Mouse (Mus musculus): ENCODE results near the gene Cd2ap. TPM values are rescaled to one million over a fixed set of nuclear protein-coding genes. Genes with fewer than 3 reads are reported as not detected.

Gene Cd2ap
- 6.0 TPM for polyA plus RNA-seq (2017; shearing (Covaris generic))

DNA sequence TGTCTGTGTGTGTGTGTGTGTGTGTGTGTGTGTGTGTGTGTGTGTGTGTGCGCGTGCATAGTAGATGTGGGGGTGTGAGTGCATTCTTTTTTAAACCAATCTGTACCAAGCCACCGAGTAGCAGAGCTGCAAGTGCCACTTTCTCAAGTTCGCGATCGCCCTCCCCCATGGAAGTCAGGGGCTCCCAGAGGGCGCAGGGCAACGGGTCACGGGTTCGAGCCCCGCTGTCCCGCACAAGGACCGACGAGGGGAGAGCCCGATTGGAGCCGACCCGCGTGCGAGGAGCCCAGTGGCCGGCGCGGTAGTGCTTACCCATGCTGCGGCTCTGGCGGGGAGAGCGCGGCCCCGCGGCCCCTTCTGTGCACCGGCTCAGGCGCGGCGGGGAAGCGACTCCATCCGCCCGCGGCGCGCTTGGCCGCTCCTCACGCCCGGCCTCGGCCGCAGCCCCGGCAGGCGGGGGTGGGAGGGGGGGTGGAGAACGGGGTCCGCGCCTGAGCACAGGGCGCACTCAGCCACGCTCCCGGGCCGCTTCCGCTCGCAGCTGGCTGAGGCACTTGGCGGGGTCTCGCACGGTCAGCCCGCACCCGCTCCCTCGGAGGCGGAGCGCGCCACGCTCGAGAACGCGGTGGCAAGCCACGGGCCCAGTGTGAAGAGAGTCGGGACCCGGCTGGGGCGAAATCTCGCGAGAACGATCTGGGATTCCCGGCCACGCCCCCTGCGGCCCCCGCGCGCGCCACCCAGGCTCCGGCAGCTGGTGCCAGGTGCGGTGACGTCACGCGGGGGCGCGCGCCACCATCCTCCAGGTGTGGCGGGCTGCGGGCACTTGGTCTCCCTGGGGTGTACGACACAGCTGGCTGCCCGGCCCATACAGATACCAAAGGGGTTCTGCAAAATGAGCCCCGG is at the start of gene Cd2ap:
Gene Cd2ap (minus strand): TSS at position 665 of the 903 bp plus-strand sequence.

Other genes starting within 250 kb of the Cd2ap start
- gene Adgrf4, start 184.4 kb downstream of the Cd2ap start, polyA plus RNA-seq (2017; shearing (Covaris generic)), result not detected
- gene Adgrf2, start 134.5 kb downstream of the Cd2ap start, polyA plus RNA-seq (2017; shearing (Covaris generic)), result not detected
- 0.26 TPM for gene Tnfrsf21, start 139.9 kb upstream of the Cd2ap start, polyA plus RNA-seq (2017; shearing (Covaris generic))